Mouse (Mus musculus): Measurements from ENCODE around the gene Tmcc2. TPM values are rescaled to one million over a fixed set of nuclear protein-coding genes. Genes with fewer than 3 reads are reported as not detected.
A peak's percentile ranks its signal among the peaks of the same experiment; 100 is the strongest.

The Tmcc2 gene
- polyA plus RNA-seq, 1 experiment from 2014 or later: 26.1 TPM

- peaks cover 66% of the 10 kb centered on the region for H3K4me1 ChIP-seq (replicated peaks)
- H3K36me3 ChIP-seq: no peaks in the 10 kb centered on the region
- H3K9me3 ChIP-seq: no peaks in the 10 kb centered on the region
- H3K9ac ChIP-seq (replicated peaks): peak overlapping the region; percentile 94
- peak overlapping the region; percentile 98 for H3K27ac ChIP-seq
- WGBS: 11% methylated on average over 4 of the region's 4 CpGs
- H3K27me3 ChIP-seq: peaks cover 6% of the 10 kb centered on the region; the same call in 1 of the 2 replicates
- peak overlapping the region; percentile 78 for H3K4me2 ChIP-seq (replicated peaks)
- H3K4me3 ChIP-seq (replicated peaks): peak overlapping the region; percentile 90
- 0 out of 2 replicates have a peak, but pooled peaks have one; percentile 0 for ATAC-seq
Observed at GRCm38 (mm10) chr1:132317413-132317812, 73.7 kb downstream of the Tmcc2 start.

DNA sequence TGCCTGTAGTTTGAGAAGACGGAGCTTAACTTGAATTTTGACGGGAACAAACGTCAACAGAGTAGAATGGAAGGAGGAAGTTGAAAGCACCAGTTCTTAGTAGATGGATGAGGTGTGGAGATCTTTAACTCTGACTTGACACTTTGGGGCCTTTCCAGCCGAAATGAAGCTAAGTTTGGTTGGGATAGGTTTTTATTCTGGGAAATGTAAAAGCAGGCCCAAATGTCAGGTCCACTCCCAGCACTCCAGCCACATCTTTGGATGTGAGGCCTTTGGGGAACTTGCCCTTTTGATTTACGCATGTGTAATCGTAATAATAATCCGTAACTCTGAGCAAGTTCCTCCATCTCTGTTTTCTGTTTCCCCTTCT, 74.5 kb downstream of the Tmcc2 start:
- H3K4me1 ChIP-seq (replicated peaks): peaks cover 58% of the 10 kb centered on the region
- no peaks in the 10 kb centered on the region for H3K36me3 ChIP-seq
- H3K27me3 ChIP-seq: peaks cover 6% of the 10 kb centered on the region; the same call in 1 of the 2 replicates
- ATAC-seq: no peak
- no peaks in the 10 kb centered on the region for H3K9me3 ChIP-seq
- WGBS: 6% methylated on average over 7 of the region's 7 CpGs
- peak overlapping the region; percentile 94 for H3K9ac ChIP-seq (replicated peaks)
- peak overlapping the region; percentile 90 for H3K4me3 ChIP-seq (replicated peaks)
- peak overlapping the region; percentile 78 for H3K4me2 ChIP-seq (replicated peaks)
- H3K27ac ChIP-seq: peak overlapping the region; percentile 98

- Histone ChIP-seq H3K9me3 (no peaks in the 10 kb centered on the region), H3K4me1 (replicated peaks) (peaks cover 53% of the 10 kb centered on the region), H3K36me3 (no peaks in the 10 kb centered on the region), H3K9ac (replicated peaks) (peak within 1 kb of the TSS; percentile 94), H3K27me3 (peaks cover 9% of the 10 kb centered on the region; the same call in 1 of the 2 replicates), H3K4me3 (replicated peaks) (peak within 1 kb of the TSS; percentile 90), H3K4me2 (replicated peaks) (peak within 1 kb of the TSS; percentile 78), H3K27ac (peak within 1 kb of the TSS; percentile 98)
- under 1% methylated on average over 67 of the region's 67 CpGs for WGBS
- peak; percentile 84 for ATAC-seq
Observed at GRCm38 (mm10) chr1:132315889-132316624, 75.0 kb downstream of the Tmcc2 start, which contains the start of gene Nuak2. TSS of gene Nuak2 (plus strand) at chr1:132316126.

GRCm38 (mm10) chr1:132312703-132313102, 78.4 kb downstream of the Tmcc2 start:
- 0 out of 2 replicates have a peak, but pooled peaks have one; percentile 14 for ATAC-seq
- 54% methylated on average over 3 of the region's 3 CpGs for WGBS
- Histone ChIP-seq H3K4me3 (replicated peaks) (no peak overlapping the region), H3K4me1 (replicated peaks) (peaks cover 19% of the 10 kb centered on the region), H3K4me2 (replicated peaks) (no peak overlapping the region), H3K9ac (replicated peaks) (no peak overlapping the region), H3K27me3 (peaks cover 9% of the 10 kb centered on the region; the same call in 1 of the 2 replicates), H3K9me3 (no peaks in the 10 kb centered on the region), H3K36me3 (no peaks in the 10 kb centered on the region), H3K27ac (no peak overlapping the region)

DNA sequence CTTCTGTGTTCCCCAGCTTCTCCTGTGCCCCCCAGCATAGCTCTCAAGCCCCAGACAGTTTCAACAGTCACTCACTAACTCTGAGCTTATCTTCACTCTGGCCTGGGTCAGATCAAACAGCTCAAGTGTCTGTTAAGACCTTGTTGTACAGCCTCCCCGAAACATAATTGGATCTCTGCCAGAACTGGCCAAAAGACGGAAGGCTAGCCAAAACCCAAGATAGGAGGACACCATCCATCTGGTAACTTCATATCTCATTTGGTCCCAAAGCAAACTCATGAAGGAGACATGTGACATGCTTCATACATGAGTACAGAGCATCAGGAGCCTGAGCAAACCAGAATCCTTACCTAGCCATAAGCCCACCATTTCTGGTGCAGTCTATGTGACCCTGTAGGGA, 79.0 kb downstream of the Tmcc2 start:
- Histone ChIP-seq H3K4me3 (replicated peaks) (no peak overlapping the region), H3K27ac (no peak overlapping the region), H3K4me2 (replicated peaks) (no peak overlapping the region), H3K27me3 (peaks cover 9% of the 10 kb centered on the region; the same call in 1 of the 2 replicates), H3K36me3 (no peaks in the 10 kb centered on the region), H3K9ac (replicated peaks) (no peak overlapping the region), H3K9me3 (no peaks in the 10 kb centered on the region), H3K4me1 (replicated peaks) (peaks cover 13% of the 10 kb centered on the region)
- 64% methylated on average over 2 of the region's 2 CpGs for WGBS
- no peak for ATAC-seq

- 81% methylated on average over 10 of the region's 10 CpGs for WGBS
- H3K9ac ChIP-seq (replicated peaks): no peak overlapping the region
- ATAC-seq: no peak
- no peaks in the 10 kb centered on the region for H3K36me3 ChIP-seq
- H3K9me3 ChIP-seq: no peaks in the 10 kb centered on the region
- H3K27ac ChIP-seq: no peak overlapping the region
- peaks cover 6% of the 10 kb centered on the region for H3K4me1 ChIP-seq (replicated peaks)
- H3K4me2 ChIP-seq (replicated peaks): no peak overlapping the region
- peaks cover 11% of the 10 kb centered on the region; the same call in 1 of the 2 replicates for H3K27me3 ChIP-seq
- no peak overlapping the region for H3K4me3 ChIP-seq (replicated peaks)
Observed at GRCm38 (mm10) chr1:132311174-132311859, 79.8 kb downstream of the Tmcc2 start.

- no peak for ATAC-seq
- no peaks in the 10 kb centered on the region for H3K36me3 ChIP-seq
- peaks cover 11% of the 10 kb centered on the region; the same call in 1 of the 2 replicates for H3K27me3 ChIP-seq
- H3K27ac ChIP-seq: no peak overlapping the region
- no peak overlapping the region for H3K9ac ChIP-seq (replicated peaks)
- no peak overlapping the region for H3K4me3 ChIP-seq (replicated peaks)
- H3K9me3 ChIP-seq: no peaks in the 10 kb centered on the region
- H3K4me2 ChIP-seq (replicated peaks): no peak overlapping the region
- H3K4me1 ChIP-seq (replicated peaks): peaks cover 5% of the 10 kb centered on the region
- WGBS: 66% methylated on average over 7 of the region's 7 CpGs
Observed at GRCm38 (mm10) chr1:132310754-132311153, 80.3 kb downstream of the Tmcc2 start.

DNA sequence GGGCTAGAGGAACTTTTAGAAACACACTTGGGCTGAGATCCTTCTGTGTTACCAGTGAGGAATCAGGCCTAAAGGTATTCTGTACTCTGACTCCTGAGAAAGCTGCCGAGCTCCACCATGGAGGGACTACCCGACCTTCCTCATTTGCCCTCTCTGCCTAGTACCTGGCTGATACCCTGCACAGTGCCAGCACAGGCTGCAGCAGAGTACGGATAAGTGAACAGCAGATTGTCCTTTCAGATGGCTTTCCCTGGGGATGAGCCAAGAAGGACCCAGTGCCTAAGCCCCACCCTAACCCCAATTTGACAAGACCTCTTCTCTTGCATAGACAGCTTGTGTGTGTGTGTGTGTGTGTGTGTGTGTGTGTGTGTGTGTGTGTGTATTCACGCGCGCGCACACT, 82.4 kb downstream of the Tmcc2 start:
- Histone ChIP-seq H3K27ac (no peak overlapping the region), H3K4me2 (replicated peaks) (no peak overlapping the region), H3K4me1 (replicated peaks) (peaks cover 3% of the 10 kb centered on the region), H3K27me3 (0 out of 2 replicates have a peak, but pooled peaks cover 8% of the 10 kb centered on the region), H3K36me3 (no peaks in the 10 kb centered on the region), H3K9ac (replicated peaks) (no peak overlapping the region), H3K9me3 (no peaks in the 10 kb centered on the region), H3K4me3 (replicated peaks) (no peak overlapping the region)
- ATAC-seq: no peak
- WGBS: 91% methylated on average over 7 of the region's 7 CpGs

DNA sequence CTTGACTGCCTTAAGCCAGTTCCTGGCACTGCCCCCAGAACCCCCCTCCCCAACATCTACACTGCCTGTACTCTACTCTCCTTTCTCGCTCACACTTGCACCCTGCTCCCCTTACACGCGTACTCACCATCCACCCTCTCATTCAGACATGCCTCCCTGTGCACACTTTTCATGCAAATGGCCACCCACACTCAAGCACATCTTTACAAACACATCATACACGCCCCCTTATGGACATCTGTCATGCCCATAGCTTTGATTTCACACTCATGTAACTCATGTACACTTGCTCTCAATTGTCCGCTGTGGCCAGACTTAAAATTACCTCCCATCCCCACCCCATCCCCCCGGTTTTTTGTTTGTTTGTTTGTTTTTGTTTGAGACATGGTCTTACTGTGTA, 83.1 kb downstream of the Tmcc2 start:
- WGBS: 84% methylated on average over 6 of the region's 6 CpGs
- no peak overlapping the region for H3K27ac ChIP-seq
- no peaks in the 10 kb centered on the region for H3K36me3 ChIP-seq
- H3K9ac ChIP-seq (replicated peaks): no peak overlapping the region
- no peaks in the 10 kb centered on the region for H3K9me3 ChIP-seq
- H3K4me1 ChIP-seq (replicated peaks): peaks cover 10% of the 10 kb centered on the region
- H3K27me3 ChIP-seq: 0 out of 2 replicates have a peak, but pooled peaks cover 8% of the 10 kb centered on the region
- no peak overlapping the region for H3K4me2 ChIP-seq (replicated peaks)
- H3K4me3 ChIP-seq (replicated peaks): no peak overlapping the region
- no peak for ATAC-seq

DNA sequence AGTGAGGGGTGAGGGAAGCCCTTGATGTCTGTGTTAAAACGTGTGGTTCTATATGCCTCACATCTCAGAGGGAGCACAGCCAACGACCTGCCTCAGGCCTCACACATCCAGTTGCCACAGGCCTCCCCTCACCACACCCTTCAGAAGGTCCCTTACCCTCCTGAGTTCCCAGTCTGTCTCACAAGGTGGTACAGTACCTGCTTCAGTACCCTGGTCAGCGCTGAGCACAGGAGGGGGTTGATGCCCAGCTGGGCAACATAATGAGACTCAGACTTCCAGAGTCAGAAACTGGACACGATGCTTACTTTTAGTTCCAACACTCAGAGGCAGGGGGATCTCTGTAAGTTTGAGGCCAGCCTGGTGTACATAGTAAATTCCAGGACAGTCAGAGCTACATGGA, 84.3 kb downstream of the Tmcc2 start:
- Histone ChIP-seq H3K27me3 (peaks cover 8% of the 10 kb centered on the region; the same call in 1 of the 2 replicates), H3K4me1 (replicated peaks) (peaks cover 21% of the 10 kb centered on the region), H3K9ac (replicated peaks) (no peak overlapping the region), H3K4me3 (replicated peaks) (no peak overlapping the region), H3K9me3 (no peaks in the 10 kb centered on the region), H3K36me3 (no peaks in the 10 kb centered on the region), H3K27ac (no peak overlapping the region), H3K4me2 (replicated peaks) (no peak overlapping the region)
- ATAC-seq: no peak; the same call in 1 of the 2 replicates
- 23% methylated on average over 4 of the region's 4 CpGs for WGBS
